Mouse (Mus musculus): ENCODE measurements around the gene B3galt6. TPM values are rescaled to one million over a fixed set of nuclear protein-coding genes. Genes with fewer than 3 reads are reported as not detected.

The B3galt6 gene
- polyA plus RNA-seq, 1 experiment from 2014 or later: 20.2 TPM

DNA sequence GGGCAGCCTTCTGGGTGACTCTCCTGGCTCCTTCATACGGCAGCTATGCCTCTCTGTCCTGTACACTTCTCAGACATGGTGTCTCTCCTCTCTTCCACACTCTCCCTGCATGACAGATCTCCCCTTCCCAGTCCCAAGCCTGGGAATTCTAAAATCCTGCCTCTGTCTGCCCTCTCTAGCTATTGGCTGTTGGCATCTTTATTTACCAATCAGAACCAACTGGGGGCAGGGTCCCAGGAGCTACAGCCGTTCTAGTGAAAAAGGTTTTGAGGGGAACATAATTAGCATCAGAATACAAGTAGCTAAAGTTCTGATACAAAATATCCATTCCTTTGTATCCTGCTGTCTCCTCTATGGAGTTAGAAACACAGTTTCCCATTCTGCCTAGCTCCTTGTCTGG, 8.7 kb downstream of the B3galt6 start:
- 8% methylated on average over 2 of the region's 2 CpGs for WGBS
- Histone ChIP-seq H3K4me3 (no peak overlapping the region), H3K36me3 (no peaks in the 10 kb centered on the region), H3K4me2 (replicated peaks) (peak overlapping the region; percentile 14; the same call in 1 of the 2 replicates), H3K9ac (no peak overlapping the region), H3K27me3 (replicated peaks) (no peaks in the 10 kb centered on the region), H3K27ac (no peak overlapping the region), H3K9me3 (no peaks in the 10 kb centered on the region), H3K4me1 (0 out of 2 replicates have a peak, but pooled peaks cover 5% of the 10 kb centered on the region)
- ATAC-seq (ENCODE audit: low FRiP score, low read depth): no peak

DNA sequence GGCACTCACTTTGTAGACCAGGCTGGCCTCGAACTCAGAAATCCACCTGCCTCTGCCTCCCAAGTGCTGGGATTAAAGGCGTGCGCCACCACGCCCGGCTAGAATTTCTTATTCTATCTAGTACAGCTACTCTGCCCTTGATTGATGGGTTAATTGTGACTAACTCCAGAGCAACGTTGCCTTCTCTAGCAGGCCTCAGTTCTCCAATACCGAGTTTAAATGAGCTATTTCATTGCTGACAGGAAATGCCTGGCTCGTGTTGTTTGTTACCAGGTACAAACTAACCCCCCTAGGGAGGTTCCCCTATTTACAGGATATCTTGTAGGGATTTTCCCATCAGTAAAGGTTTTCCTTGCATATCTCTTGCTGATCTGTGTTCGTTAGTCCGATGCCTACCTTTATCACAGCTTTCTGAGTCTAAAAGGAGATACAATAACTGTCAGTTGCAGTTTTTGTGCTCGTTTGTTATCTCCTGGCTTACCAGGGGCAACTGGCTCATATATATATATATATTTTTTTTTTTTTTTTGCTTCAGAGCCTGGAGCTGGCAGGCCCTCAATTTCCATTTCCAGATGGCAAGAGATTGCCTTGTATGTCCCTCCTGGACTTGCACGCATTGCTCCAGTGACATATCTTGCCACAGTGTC, 10.9 kb downstream of the B3galt6 start:
- Histone ChIP-seq H3K4me1 (0 out of 2 replicates have a peak, but pooled peaks cover 5% of the 10 kb centered on the region), H3K36me3 (no peaks in the 10 kb centered on the region), H3K4me3 (no peak overlapping the region), H3K27ac (no peak overlapping the region), H3K9ac (no peak overlapping the region), H3K9me3 (no peaks in the 10 kb centered on the region), H3K4me2 (replicated peaks) (no peak overlapping the region), H3K27me3 (replicated peaks) (no peaks in the 10 kb centered on the region)
- 81% methylated on average over 12 of the region's 12 CpGs for WGBS
- no peak for ATAC-seq (ENCODE audit: low FRiP score, low read depth)

DNA sequence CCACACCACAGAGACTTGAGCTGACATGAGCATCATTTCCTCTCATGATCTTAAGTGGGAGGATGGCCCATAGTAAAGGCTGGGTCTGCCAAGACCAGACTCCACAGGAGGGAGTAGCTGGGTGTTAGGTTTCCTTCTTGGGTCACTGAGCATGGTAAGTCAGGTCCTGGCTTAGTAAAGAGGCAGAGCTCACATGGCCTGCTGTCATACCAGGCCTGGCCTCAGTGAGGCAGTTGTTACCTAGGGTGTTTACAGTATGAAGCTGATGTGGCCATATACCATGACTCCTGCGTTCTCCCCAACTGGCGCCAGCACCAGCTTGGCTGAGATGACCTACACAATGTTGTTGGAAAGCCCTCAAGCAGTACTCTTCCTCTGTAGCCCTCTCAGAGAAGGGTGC, 19.2 kb downstream of the B3galt6 start:
- no peak for ATAC-seq (ENCODE audit: low FRiP score, low read depth)
- H3K4me3 ChIP-seq: no peak overlapping the region
- H3K9me3 ChIP-seq: no peaks in the 10 kb centered on the region
- H3K36me3 ChIP-seq: no peaks in the 10 kb centered on the region
- no peaks in the 10 kb centered on the region for H3K27me3 ChIP-seq (replicated peaks)
- H3K4me2 ChIP-seq (replicated peaks): no peak overlapping the region
- 84% methylated on average over 2 of the region's 2 CpGs for WGBS
- no peak overlapping the region for H3K9ac ChIP-seq
- no peak overlapping the region for H3K27ac ChIP-seq
- no peaks in the 10 kb centered on the region for H3K4me1 ChIP-seq

DNA sequence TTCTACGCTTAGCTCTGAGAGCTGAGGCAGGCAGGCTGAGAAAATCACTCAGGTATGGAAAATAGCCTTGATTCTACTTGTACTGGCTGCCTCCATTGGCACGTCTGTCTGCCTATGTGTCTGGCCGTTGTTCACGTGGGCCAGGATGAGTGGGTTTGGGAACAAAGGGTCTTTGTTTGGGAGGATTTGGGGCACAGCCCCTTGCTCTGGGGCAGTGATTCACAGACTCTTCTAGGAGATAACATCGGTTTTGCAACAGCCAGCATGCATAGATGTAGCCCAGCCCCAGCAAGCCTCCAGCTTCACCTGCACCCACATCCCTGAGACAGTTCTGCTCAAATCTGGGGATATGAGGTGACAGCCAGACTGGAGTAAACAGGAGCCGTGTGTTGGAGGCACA, 19.8 kb downstream of the B3galt6 start:
- Histone ChIP-seq H3K4me1 (no peaks in the 10 kb centered on the region), H3K9ac (no peak overlapping the region), H3K4me3 (no peak overlapping the region), H3K9me3 (no peaks in the 10 kb centered on the region), H3K27ac (no peak overlapping the region), H3K36me3 (no peaks in the 10 kb centered on the region), H3K4me2 (replicated peaks) (no peak overlapping the region), H3K27me3 (replicated peaks) (no peaks in the 10 kb centered on the region)
- ATAC-seq (ENCODE audit: low FRiP score, low read depth): no peak
- WGBS: 74% methylated on average over 6 of the region's 6 CpGs

DNA sequence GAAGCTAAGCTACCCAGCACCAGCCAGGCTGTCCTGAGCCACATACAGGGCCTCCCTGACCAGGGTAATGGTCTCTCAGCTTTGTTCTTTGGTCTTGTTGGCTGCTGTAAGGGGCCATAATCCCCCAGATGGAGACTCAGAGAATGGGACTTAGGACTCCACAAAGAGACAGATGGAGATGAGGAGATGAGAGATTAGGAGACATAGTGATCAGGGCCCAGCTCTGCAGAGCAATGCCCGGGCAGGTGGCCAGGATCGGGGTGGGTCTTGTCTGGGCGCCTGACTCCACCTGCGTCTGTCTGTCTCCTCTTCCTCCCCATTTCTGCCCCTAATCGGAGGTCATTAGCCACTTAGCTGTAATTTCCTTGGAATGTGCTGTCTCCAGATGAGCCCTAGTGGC, 22.2 kb downstream of the B3galt6 start:
- WGBS: 68% methylated on average over 5 of the region's 5 CpGs
- Histone ChIP-seq H3K27me3 (replicated peaks) (no peaks in the 10 kb centered on the region), H3K36me3 (peaks cover 12% of the 10 kb centered on the region; the same call in 1 of the 2 replicates), H3K9ac (no peak overlapping the region), H3K4me2 (replicated peaks) (no peak overlapping the region), H3K9me3 (no peaks in the 10 kb centered on the region), H3K27ac (no peak overlapping the region), H3K4me3 (no peak overlapping the region), H3K4me1 (no peaks in the 10 kb centered on the region)
- no peak for ATAC-seq (ENCODE audit: low FRiP score, low read depth)

DNA sequence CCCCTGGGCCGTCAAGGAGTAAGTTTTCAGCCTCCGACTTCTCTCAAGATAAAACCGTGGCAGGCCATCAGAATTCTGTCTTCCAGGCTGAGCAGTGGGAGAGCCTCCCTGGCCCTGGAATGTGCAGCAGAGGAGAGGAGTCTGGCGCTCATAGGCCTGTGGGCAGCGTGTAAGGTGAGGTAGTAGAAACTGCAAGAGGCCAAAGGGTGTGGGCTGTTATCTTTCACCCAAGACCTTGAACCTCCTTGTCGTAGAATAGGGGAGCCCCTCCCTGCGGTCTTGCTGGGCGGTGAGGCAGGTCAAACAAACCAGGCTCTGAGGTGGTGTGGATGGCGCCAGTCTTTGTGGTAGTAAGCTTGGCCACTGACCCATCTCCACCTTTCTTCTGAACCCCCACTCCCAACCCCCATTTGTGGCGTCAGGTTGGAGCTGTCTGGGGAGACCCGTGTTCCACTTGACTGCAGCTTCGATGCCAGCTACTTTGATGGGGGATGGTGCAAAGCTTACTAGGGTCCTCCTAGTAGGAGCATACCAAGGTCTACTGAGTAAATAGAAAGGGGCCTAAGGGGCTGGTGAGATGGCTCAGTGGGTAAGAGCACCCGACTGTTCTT, 23.3 kb downstream of the B3galt6 start:
- H3K4me3 ChIP-seq: no peak overlapping the region
- H3K36me3 ChIP-seq: peaks cover 22% of the 10 kb centered on the region
- H3K27me3 ChIP-seq (replicated peaks): no peaks in the 10 kb centered on the region
- no peak overlapping the region for H3K9ac ChIP-seq
- no peak overlapping the region for H3K27ac ChIP-seq
- 90% methylated on average over 13 of the region's 13 CpGs for WGBS
- H3K9me3 ChIP-seq: no peaks in the 10 kb centered on the region
- no peak for ATAC-seq (ENCODE audit: low FRiP score, low read depth)
- H3K4me1 ChIP-seq: no peaks in the 10 kb centered on the region
- H3K4me2 ChIP-seq (replicated peaks): no peak overlapping the region

GRCm38 (mm10) chr4:155964396-155964795, 28.1 kb downstream of the B3galt6 start:
- H3K4me2 ChIP-seq (replicated peaks): no peak overlapping the region
- no peak overlapping the region for H3K4me3 ChIP-seq
- ATAC-seq (ENCODE audit: low FRiP score, low read depth): no peak
- peaks cover 17% of the 10 kb centered on the region for H3K4me1 ChIP-seq
- 93% methylated on average over 11 of the region's 11 CpGs for WGBS
- H3K36me3 ChIP-seq: peaks cover 31% of the 10 kb centered on the region
- no peak overlapping the region for H3K27ac ChIP-seq
- H3K9ac ChIP-seq: no peak overlapping the region
- no peaks in the 10 kb centered on the region for H3K27me3 ChIP-seq (replicated peaks)
- no peaks in the 10 kb centered on the region for H3K9me3 ChIP-seq

GRCm38 (mm10) chr4:155963106-155963505, 29.3 kb downstream of the B3galt6 start:
- ATAC-seq (ENCODE audit: low FRiP score, low read depth): no peak
- no peak overlapping the region for H3K27ac ChIP-seq

DNA sequence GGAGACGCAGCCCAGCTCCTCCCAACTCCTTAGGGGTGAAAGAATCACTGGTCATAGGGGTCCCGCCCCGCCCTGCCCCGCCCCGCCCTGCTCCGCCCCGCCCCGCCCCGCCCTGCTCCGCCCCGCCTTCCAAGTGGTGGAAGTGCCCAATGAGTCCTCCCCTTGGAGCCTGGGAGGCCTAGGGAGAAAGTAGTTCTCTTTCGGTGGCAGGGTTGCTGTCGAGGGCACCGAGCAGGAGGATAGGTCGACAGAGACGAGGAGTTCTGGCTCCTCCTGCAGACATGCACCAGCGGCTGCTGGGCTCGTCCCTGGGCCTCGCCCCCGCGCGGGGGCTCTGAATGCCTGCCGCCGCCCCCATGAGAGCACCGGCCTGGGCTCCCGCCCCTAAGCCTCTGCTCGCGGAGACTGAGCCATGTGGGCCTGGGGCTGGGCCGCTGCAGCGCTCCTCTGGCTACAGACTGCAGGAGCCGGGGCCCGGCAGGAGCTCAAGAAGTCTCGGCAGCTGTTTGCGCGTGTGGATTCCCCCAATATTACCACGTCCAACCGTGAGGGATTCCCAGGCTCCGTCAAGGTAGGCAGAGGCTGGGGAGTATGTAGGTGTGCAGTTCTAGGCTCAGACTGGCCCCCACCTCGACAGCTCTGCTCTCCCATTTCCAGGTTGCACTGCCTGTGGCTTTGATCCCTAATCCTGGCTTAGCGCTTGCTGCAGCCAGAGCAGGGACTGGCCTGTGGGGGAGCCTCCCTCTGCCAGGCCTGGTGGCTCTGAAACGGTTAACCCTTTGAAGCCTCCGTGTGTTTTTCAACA, 30.1 kb downstream of the B3galt6 start, which contains the start of gene C1qtnf12:
TSS of gene C1qtnf12 (plus strand) at position 152 of the 805 bp plus-strand sequence.
- WGBS: 1% methylated on average over 37 of the region's 42 CpGs
- no peaks in the 10 kb centered on the region for H3K9me3 ChIP-seq
- H3K4me1 ChIP-seq: peaks cover 17% of the 10 kb centered on the region
- H3K4me3 ChIP-seq: peak within 1 kb of the TSS; percentile 37
- H3K9ac ChIP-seq: peak within 1 kb of the TSS; percentile 63
- no peak within 1 kb of the TSS for H3K27ac ChIP-seq
- H3K27me3 ChIP-seq (replicated peaks): no peaks in the 10 kb centered on the region
- H3K4me2 ChIP-seq (replicated peaks): peak within 1 kb of the TSS; percentile 84
- H3K36me3 ChIP-seq: peaks cover 46% of the 10 kb centered on the region
- ATAC-seq (ENCODE audit: low FRiP score, low read depth): peak; percentile 72

More at GRCm38 (mm10) chr4:155963106-155963505, 29.3 kb downstream of the B3galt6 start:
- 58% methylated on average over 7 of the region's 7 CpGs for WGBS
- Histone ChIP-seq H3K36me3 (peaks cover 38% of the 10 kb centered on the region), H3K9ac (peak overlapping the region; percentile 63; the same call in 1 of the 2 replicates), H3K27me3 (replicated peaks) (no peaks in the 10 kb centered on the region), H3K9me3 (no peaks in the 10 kb centered on the region), H3K4me1 (peaks cover 17% of the 10 kb centered on the region), H3K4me2 (replicated peaks) (peak overlapping the region; percentile 84), H3K4me3 (0 out of 2 replicates have a peak overlapping the region, but pooled peaks have one; percentile 3)

GRCm38 (mm10) chr4:155959275-155959674, 33.2 kb downstream of the B3galt6 start:
- Histone ChIP-seq H3K36me3 (peaks cover 49% of the 10 kb centered on the region), H3K4me1 (peaks cover 17% of the 10 kb centered on the region), H3K27me3 (replicated peaks) (no peaks in the 10 kb centered on the region), H3K9me3 (no peaks in the 10 kb centered on the region), H3K9ac (0 out of 2 replicates have a peak overlapping the region, but pooled peaks have one; percentile 5), H3K4me3 (no peak overlapping the region), H3K4me2 (replicated peaks) (no peak overlapping the region), H3K27ac (no peak overlapping the region)
- peak; percentile 60 for ATAC-seq (ENCODE audit: low FRiP score, low read depth)
- WGBS: 8% methylated on average over 5 of the region's 5 CpGs

- Histone ChIP-seq H3K36me3 (peaks cover 75% of the 10 kb centered on the region), H3K9ac (no peak overlapping the region), H3K27ac (no peak overlapping the region), H3K4me1 (no peaks in the 10 kb centered on the region), H3K4me3 (no peak overlapping the region), H3K9me3 (no peaks in the 10 kb centered on the region), H3K4me2 (replicated peaks) (no peak overlapping the region), H3K27me3 (replicated peaks) (no peaks in the 10 kb centered on the region)
- no peak for ATAC-seq (ENCODE audit: low FRiP score, low read depth)
- 96% methylated on average over 6 of the region's 6 CpGs for WGBS
These were observed 37.0 kb downstream of the B3galt6 start for GRCm38 (mm10) chr4:155955491-155955890.

GRCm38 (mm10) chr4:155947094-155947493, 45.4 kb downstream of the B3galt6 start:
- H3K4me3 ChIP-seq: no peak overlapping the region
- H3K4me1 ChIP-seq: peaks cover 19% of the 10 kb centered on the region
- H3K4me2 ChIP-seq (replicated peaks): no peak overlapping the region
- H3K36me3 ChIP-seq: peaks cover 57% of the 10 kb centered on the region
- no peak overlapping the region for H3K9ac ChIP-seq
- H3K27me3 ChIP-seq (replicated peaks): no peaks in the 10 kb centered on the region
- no peaks in the 10 kb centered on the region for H3K9me3 ChIP-seq
- ATAC-seq (ENCODE audit: low FRiP score, low read depth): no peak
- H3K27ac ChIP-seq: no peak overlapping the region

Data from neural tube, embryonic 12.5 days (tissue).